Mouse (Mus musculus): Measurements from ENCODE around the gene Fbxo30.

DNA sequence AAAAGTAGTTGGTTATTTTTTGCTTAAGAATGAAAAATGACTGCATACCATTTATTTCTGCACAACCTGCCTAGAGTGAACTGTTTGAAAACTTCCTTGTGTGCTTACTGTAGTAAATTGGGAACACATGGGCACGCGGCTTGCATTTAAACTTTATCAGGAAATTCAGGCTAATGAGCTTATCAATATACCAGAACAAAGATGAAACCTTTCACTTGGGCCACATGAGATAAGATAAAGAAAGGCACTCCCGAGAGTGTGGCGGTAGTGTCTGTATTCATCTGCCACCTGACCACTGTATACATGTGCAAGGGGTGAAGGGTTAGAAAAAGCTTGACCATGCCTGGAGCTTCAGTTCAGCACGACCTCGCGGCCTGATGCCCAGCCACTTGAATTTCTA is 41.2 kb downstream of the Fbxo30 start:
- TF ChIP-seq CTCF (IDR thresholded peaks at IDR 0.05; ENCODE audit: control insufficient read depth, insufficient read depth, low read length) (no peak), POLR2A (IDR thresholded peaks at IDR 0.05; ENCODE audit: borderline replicate concordance, control insufficient read depth, low read depth, low read length) (no peak)
